Mouse (Mus musculus): ENCODE measurements around the gene Sec31b. TPM values are rescaled to one million over a fixed set of nuclear protein-coding genes. Genes with fewer than 3 reads are reported as not detected.

Sec31b gene
- total and polyA plus RNA-seq, 2 experiments: 1.7 to 8.6 TPM

DNA sequence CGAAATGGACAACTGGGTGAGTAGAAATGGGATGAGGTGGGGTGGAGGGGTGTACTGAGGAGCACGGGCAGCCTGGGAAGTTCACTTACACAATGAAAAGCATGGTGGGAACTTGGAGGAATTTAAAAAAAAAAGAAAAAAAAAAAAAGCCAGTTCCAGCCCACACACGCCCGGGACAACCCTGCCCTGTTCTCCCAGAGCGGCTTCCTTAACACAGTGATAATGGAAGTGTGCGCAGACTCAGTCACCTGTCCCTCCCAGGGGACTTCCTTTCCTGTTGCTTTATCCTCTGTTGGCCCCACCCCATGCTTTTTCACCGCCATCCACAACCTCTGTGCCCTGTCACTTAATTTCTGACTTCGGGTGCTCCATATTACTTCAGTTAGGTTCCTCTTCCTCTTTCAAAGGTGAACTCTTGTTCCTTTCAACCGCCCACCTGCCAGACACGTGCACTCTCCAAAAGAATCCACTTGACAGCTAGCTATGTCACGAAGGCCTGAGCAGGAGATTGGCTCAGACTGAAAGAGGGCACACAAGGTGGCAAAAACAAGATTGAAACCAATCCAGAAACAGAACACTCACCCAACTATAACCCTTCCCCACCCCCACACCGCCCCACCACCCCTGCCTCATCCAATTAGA lies 35.0 kb downstream of the Sec31b start:
- DNase-seq (ENCODE audit: extremely low read depth, low read depth, low spot score): no peak
- Histone ChIP-seq H3K27me3 (ENCODE audit: control insufficient read depth, insufficient read depth, low read length) (peaks cover 12% of the 10 kb centered on the region), H3K4me3 (ENCODE audit: insufficient read depth, low read depth, low read length) (no peak overlapping the region), H3K9ac (ENCODE audit: low read depth, low read length) (no peak overlapping the region), H3K79me2 (ENCODE audit: control insufficient read depth, insufficient read depth, low read length) (no peaks in the 10 kb centered on the region), H3K4me1 (ENCODE audit: control insufficient read depth, insufficient read depth, low read length) (no peaks in the 10 kb centered on the region), H3K27ac (replicated peaks; ENCODE audit: insufficient read depth, low read depth, low read length) (no peak overlapping the region), H3K36me3 (ENCODE audit: control insufficient read depth, insufficient read depth, low read length) (no peaks in the 10 kb centered on the region)
- 11% methylated on average over 12 of the region's 12 CpGs for WGBS
- TF ChIP-seq CTCF (IDR thresholded peaks at IDR 0.05; ENCODE audit: low read depth, low read length): no peak
- no peak for TF ChIP-seq POLR2A (IDR thresholded peaks at IDR 0.05; ENCODE audit: extremely low read depth, insufficient read depth, low read length)

DNA sequence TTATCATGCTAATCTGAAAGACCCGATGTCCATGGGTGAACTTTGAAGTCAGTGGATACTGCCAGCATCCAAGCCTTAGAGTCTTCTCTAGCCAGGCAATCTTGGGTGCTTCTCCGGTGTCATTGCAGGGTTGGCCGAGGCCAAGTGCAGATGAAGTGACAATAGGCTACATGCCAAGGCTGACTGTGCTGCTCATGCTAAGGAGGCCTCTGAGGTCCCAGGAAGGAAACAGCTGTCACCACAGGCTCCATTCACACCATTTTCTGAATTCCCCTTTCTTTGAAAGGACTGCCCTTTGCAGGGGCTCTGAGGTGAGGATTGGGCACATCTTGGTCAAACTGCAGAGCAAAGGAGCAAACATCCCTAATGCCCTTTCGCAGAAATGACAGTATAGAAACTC lies 42.9 kb downstream of the Sec31b start:
- WGBS: 70% methylated on average over 4 of the region's 4 CpGs
- no peaks in the 10 kb centered on the region for H3K79me2 ChIP-seq (ENCODE audit: control insufficient read depth, insufficient read depth, low read length)
- no peak overlapping the region for H3K9ac ChIP-seq (ENCODE audit: low read depth, low read length)
- H3K27me3 ChIP-seq (ENCODE audit: control insufficient read depth, insufficient read depth, low read length): no peaks in the 10 kb centered on the region; the same call in none of the 2 replicates
- H3K4me3 ChIP-seq (ENCODE audit: insufficient read depth, low read depth, low read length): no peak overlapping the region
- no peaks in the 10 kb centered on the region for H3K36me3 ChIP-seq (ENCODE audit: control insufficient read depth, insufficient read depth, low read length)
- DNase-seq (ENCODE audit: extremely low read depth, low read depth, low spot score): no peak
- TF ChIP-seq CTCF (IDR thresholded peaks at IDR 0.05; ENCODE audit: low read depth, low read length) (no peak), POLR2A (IDR thresholded peaks at IDR 0.05; ENCODE audit: extremely low read depth, insufficient read depth, low read length) (no peak)
- no peaks in the 10 kb centered on the region for H3K4me1 ChIP-seq (ENCODE audit: control insufficient read depth, insufficient read depth, low read length)
- H3K27ac ChIP-seq (replicated peaks; ENCODE audit: insufficient read depth, low read depth, low read length): no peak overlapping the region

DNA sequence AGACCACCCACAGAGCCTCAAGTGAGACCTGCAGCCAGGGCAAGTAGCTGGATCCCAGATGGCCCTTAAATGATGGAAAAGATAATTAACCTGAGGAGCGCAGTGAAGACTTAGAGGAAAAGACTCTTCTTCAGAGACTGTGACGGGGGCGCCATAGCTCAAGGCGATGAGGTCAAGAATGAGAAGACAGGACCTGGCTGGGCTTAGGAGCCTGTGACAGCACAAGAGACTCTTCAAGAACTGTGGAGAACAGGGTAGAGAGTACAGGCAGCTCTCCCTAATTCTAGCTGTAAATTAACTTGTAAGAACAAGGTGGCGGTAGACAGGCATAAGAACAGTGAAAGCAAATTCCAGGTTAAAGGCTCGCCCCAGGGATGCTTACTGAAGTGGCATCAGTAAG lies 43.7 kb downstream of the Sec31b start:
- no peak overlapping the region for H3K27ac ChIP-seq (replicated peaks; ENCODE audit: insufficient read depth, low read depth, low read length)
- DNase-seq (ENCODE audit: extremely low read depth, low read depth, low spot score): no peak
- H3K4me1 ChIP-seq (ENCODE audit: control insufficient read depth, insufficient read depth, low read length): no peaks in the 10 kb centered on the region
- no peak overlapping the region for H3K9ac ChIP-seq (ENCODE audit: low read depth, low read length)
- 86% methylated on average over 6 of the region's 6 CpGs for WGBS
- no peak overlapping the region for H3K4me3 ChIP-seq (ENCODE audit: insufficient read depth, low read depth, low read length)
- no peaks in the 10 kb centered on the region; the same call in none of the 2 replicates for H3K27me3 ChIP-seq (ENCODE audit: control insufficient read depth, insufficient read depth, low read length)
- TF ChIP-seq POLR2A (IDR thresholded peaks at IDR 0.05; ENCODE audit: extremely low read depth, insufficient read depth, low read length) (no peak), CTCF (IDR thresholded peaks at IDR 0.05; ENCODE audit: low read depth, low read length) (no peak)
- H3K36me3 ChIP-seq (ENCODE audit: control insufficient read depth, insufficient read depth, low read length): no peaks in the 10 kb centered on the region
- no peaks in the 10 kb centered on the region for H3K79me2 ChIP-seq (ENCODE audit: control insufficient read depth, insufficient read depth, low read length)

DNA sequence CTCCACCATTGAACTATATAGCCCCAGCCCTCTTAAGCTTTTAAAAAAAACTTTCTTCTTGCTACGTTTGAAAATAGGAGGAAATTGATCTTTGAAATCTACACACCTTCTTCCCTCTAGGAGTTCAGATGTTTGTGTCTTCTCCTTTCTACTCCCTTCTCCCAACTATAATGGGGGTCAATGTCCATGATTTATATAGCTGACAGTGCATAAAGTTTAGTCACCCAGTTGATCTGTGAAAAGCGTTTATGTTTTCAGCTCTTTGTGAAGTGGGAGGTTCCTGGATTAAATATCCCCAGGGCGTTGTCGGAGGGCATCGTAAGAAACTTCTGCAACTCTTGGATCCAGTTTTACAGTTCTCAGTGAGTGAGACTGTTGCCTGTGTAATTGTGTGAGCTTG lies 45.4 kb downstream of the Sec31b start:
- TF ChIP-seq POLR2A (IDR thresholded peaks at IDR 0.05; ENCODE audit: extremely low read depth, insufficient read depth, low read length) (no peak), CTCF (IDR thresholded peaks at IDR 0.05; ENCODE audit: low read depth, low read length) (no peak)
- Histone ChIP-seq H3K9ac (ENCODE audit: low read depth, low read length) (no peak overlapping the region), H3K27me3 (ENCODE audit: control insufficient read depth, insufficient read depth, low read length) (peaks cover 3% of the 10 kb centered on the region), H3K4me1 (ENCODE audit: control insufficient read depth, insufficient read depth, low read length) (no peaks in the 10 kb centered on the region), H3K27ac (replicated peaks; ENCODE audit: insufficient read depth, low read depth, low read length) (no peak overlapping the region), H3K79me2 (ENCODE audit: control insufficient read depth, insufficient read depth, low read length) (no peaks in the 10 kb centered on the region), H3K4me3 (ENCODE audit: insufficient read depth, low read depth, low read length) (no peak overlapping the region), H3K36me3 (ENCODE audit: control insufficient read depth, insufficient read depth, low read length) (no peaks in the 10 kb centered on the region)
- DNase-seq (ENCODE audit: extremely low read depth, low read depth, low spot score): no peak
- 69% methylated on average over 5 of the region's 5 CpGs for WGBS

DNA sequence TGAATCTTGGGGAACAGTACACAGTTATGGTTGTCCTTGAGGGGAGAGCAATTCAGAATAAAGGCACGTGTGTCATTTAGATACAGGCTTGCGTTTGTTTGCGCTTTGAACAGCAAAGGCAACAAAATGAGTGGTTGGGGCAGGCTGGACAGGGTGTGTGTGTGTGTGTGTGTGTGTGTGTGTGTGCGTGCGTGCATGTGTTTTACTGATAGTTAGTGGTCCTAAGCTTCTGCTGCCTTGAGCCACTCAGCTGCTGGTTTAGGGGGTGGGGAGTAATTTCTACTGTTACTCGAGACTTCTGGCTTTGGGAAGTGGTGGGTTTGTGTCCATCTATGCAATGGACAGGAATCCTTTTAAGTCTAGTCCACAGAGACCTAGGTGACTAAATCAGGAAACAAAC lies 46.7 kb downstream of the Sec31b start:
- 69% methylated on average over 6 of the region's 6 CpGs for WGBS
- TF ChIP-seq POLR2A (IDR thresholded peaks at IDR 0.05; ENCODE audit: extremely low read depth, insufficient read depth, low read length) (no peak), CTCF (IDR thresholded peaks at IDR 0.05; ENCODE audit: low read depth, low read length) (no peak)
- no peak overlapping the region for H3K9ac ChIP-seq (ENCODE audit: low read depth, low read length)
- DNase-seq (ENCODE audit: extremely low read depth, low read depth, low spot score): no peak
- no peaks in the 10 kb centered on the region for H3K79me2 ChIP-seq (ENCODE audit: control insufficient read depth, insufficient read depth, low read length)
- H3K36me3 ChIP-seq (ENCODE audit: control insufficient read depth, insufficient read depth, low read length): no peaks in the 10 kb centered on the region
- H3K4me1 ChIP-seq (ENCODE audit: control insufficient read depth, insufficient read depth, low read length): no peaks in the 10 kb centered on the region
- no peak overlapping the region for H3K4me3 ChIP-seq (ENCODE audit: insufficient read depth, low read depth, low read length)
- H3K27me3 ChIP-seq (ENCODE audit: control insufficient read depth, insufficient read depth, low read length): peaks cover 3% of the 10 kb centered on the region
- H3K27ac ChIP-seq (replicated peaks; ENCODE audit: insufficient read depth, low read depth, low read length): no peak overlapping the region

DNA sequence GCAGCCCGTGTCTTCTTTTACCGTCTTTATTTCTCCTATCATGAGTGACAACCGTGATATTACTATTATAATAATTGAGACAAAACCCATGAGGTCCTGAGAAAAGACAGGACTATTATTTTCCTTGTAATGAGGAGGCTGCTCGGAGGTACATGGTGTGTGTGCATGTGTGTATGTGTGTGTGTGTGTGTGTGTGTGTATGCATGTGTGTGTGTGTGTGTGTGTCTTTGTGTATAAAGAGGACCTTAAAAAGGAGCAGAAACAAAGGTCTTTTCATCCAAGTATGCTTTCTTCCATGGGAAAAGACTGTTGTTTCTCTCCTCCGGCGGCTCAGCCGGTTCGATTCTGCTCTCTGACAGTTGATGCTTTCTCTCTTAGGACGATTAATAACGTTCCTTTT lies 48.7 kb downstream of the Sec31b start:
- no peaks in the 10 kb centered on the region for H3K36me3 ChIP-seq (ENCODE audit: control insufficient read depth, insufficient read depth, low read length)
- no peaks in the 10 kb centered on the region for H3K4me1 ChIP-seq (ENCODE audit: control insufficient read depth, insufficient read depth, low read length)
- H3K4me3 ChIP-seq (ENCODE audit: insufficient read depth, low read depth, low read length): no peak overlapping the region
- no peak overlapping the region for H3K27ac ChIP-seq (replicated peaks; ENCODE audit: insufficient read depth, low read depth, low read length)
- TF ChIP-seq POLR2A (IDR thresholded peaks at IDR 0.05; ENCODE audit: extremely low read depth, insufficient read depth, low read length): no peak
- no peak for TF ChIP-seq CTCF (IDR thresholded peaks at IDR 0.05; ENCODE audit: low read depth, low read length)
- 79% methylated on average over 10 of the region's 10 CpGs for WGBS
- DNase-seq (ENCODE audit: extremely low read depth, low read depth, low spot score): no peak
- H3K9ac ChIP-seq (ENCODE audit: low read depth, low read length): no peak overlapping the region
- peaks cover 3% of the 10 kb centered on the region for H3K27me3 ChIP-seq (ENCODE audit: control insufficient read depth, insufficient read depth, low read length)
- H3K79me2 ChIP-seq (ENCODE audit: control insufficient read depth, insufficient read depth, low read length): no peaks in the 10 kb centered on the region

Data from liver, adult 2 months (tissue).